Mouse (Mus musculus) hindbrain, embryonic 11.5 days (tissue): ENCODE measurements around the gene Gmppb. TPM values are rescaled to one million over a fixed set of nuclear protein-coding genes. Genes with fewer than 3 reads are reported as not detected.

Experiments
- ATAC-seq: fragments of 200-750 bp; cut with Nextera tagmentation; 2 replicates; pipeline ENCODE4 v1.8.0; 2017; ENCODE audit warnings: mild to moderate bottlenecking, moderate TSS enrichment, moderate library complexity; ENCODE audit not compliant: low FRiP score
- DNase-seq: peaks from one replicate; pipeline ENCODE4 v3.0.0-alpha.2; 2015; ENCODE audit warnings: low spot score
- H3K27ac ChIP-seq: fragments of 300-500 bp; sonication (generic); 2 replicates; pipeline ENCODE4 v1.5.1; 2014; ENCODE audit warnings: mild to moderate bottlenecking, low read depth, low read length
- H3K27me3 ChIP-seq: fragments of 300-500 bp; sonication (generic); 2 replicates; pipeline ENCODE4 v1.6.1; 2014; ENCODE audit warnings: mild to moderate bottlenecking, low read length, moderate library complexity, mixed read lengths; ENCODE audit not compliant: control insufficient read depth, insufficient read depth
- H3K36me3 ChIP-seq: fragments of 300-500 bp; sonication (generic); 2 replicates; pipeline ENCODE4 v1.6.1; 2014; ENCODE audit warnings: mild to moderate bottlenecking, low read length, moderate library complexity, mixed read lengths; ENCODE audit not compliant: control insufficient read depth, insufficient read depth
- H3K4me1 ChIP-seq: fragments of 300-500 bp; sonication (generic); replicated peaks from 2 replicates; pipeline ENCODE4 v1.6.1; 2014; ENCODE audit warnings: low read length, mixed read lengths; ENCODE audit not compliant: control insufficient read depth, insufficient read depth
- H3K4me2 ChIP-seq: fragments of 300-500 bp; sonication (generic); replicated peaks from 2 replicates; pipeline ENCODE4 v1.6.1; 2014; ENCODE audit warnings: mild to moderate bottlenecking, low read depth, low read length
- H3K4me3 ChIP-seq: fragments of 300-500 bp; sonication (generic); 2 replicates; pipeline ENCODE4 v1.5.1; 2014; ENCODE audit warnings: low read depth, low read length
- H3K9ac ChIP-seq: fragments of 300-500 bp; sonication (generic); 2 replicates; pipeline ENCODE4 v1.6.1; 2014; ENCODE audit warnings: low read depth, low read length
- H3K9me3 ChIP-seq: fragments of 300-500 bp; sonication (generic); 2 replicates; pipeline ENCODE4 v1.6.1; 2016; ENCODE audit warnings: low read length; ENCODE audit not compliant: control insufficient read depth
- WGBS: fragments of 180-500 bp; shearing (Covaris S2); extraction: QIAGEN DNeasy Blood & Tissue Kit; methylation state at CpG from one replicate; pipeline ENCODE4 v1.1.7; 2014; 5-methylcytosine and 5-hydroxymethylcytosine counted together
- polyA plus RNA-seq: library from polyadenylated mRNA; unstranded; fragments of >200 nt; fragmentation: Nextera tagmentation; extraction: Ambion mirVana; gene quantifications from 2 replicates; pipeline ENCODE4 v1.2.1, GENCODE M21; 2014

The Gmppb gene
- polyA plus RNA-seq, 1 experiment from 2014 or later, result 18.9 TPM

DNA sequence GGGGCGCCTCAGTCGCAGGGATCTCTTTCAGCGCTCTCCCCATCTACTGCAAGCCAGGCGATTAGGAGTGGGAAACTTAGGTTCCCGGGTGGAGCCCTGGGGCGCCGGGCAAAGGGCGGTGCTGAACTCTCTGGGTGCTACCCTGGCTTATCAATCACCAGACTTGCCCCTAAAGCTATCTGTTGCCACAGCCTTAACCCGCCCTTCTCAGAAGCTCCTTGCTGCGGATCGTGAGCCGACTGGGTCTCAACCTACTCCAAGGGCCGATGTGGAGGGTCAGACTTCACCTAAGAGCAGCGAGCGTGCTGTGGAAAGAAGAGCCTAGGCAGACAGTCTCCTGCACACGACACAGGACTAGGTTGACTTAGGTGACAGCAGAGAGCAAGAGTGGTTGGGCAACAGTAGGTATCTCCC lies 46.0 kb downstream of the Gmppb start:
- WGBS, result 0% methylated on average over 16 of the region's 16 CpGs
- DNase-seq, result peak; percentile 46

GRCm38 (mm10) chr9:108095518-108095917 lies 46.5 kb downstream of the Gmppb start:
- H3K4me2 ChIP-seq, result peak overlapping the region; percentile 90
- no peaks in the 10 kb centered on the region for H3K9me3 ChIP-seq
- H3K36me3 ChIP-seq, result 0 out of 2 replicates have a peak, but pooled peaks cover 2% of the 10 kb centered on the region
- peak overlapping the region; percentile 32; the same call in 1 of the 2 replicates for H3K9ac ChIP-seq
- ATAC-seq, result no peak
- WGBS, result 14% methylated on average over 3 of the region's 3 CpGs
- DNase-seq, result peak; percentile 81
- no peaks in the 10 kb centered on the region for H3K27me3 ChIP-seq
- H3K4me1 ChIP-seq, result peaks cover 2% of the 10 kb centered on the region; the same call in 1 of the 2 replicates
- H3K4me3 ChIP-seq, result peak overlapping the region; percentile 77
- H3K27ac ChIP-seq, result no peak overlapping the region

More for the DNA sequence above, 46.0 kb downstream of the Gmppb start:
- Histone ChIP-seq H3K27ac (peak overlapping the region; percentile 47; the same call in 1 of the 2 replicates), H3K4me1 (peaks cover 2% of the 10 kb centered on the region; the same call in 1 of the 2 replicates), H3K4me2 (peak overlapping the region; percentile 90), H3K4me3 (peak overlapping the region; percentile 77), H3K9ac (peak overlapping the region; percentile 80; the same call in 1 of the 2 replicates), H3K9me3 (no peaks in the 10 kb centered on the region), H3K27me3 (no peaks in the 10 kb centered on the region), H3K36me3 (0 out of 2 replicates have a peak, but pooled peaks cover 5% of the 10 kb centered on the region)
- ATAC-seq, result no peak; the same call in none of the 2 replicates

GRCm38 (mm10) chr9:108095949-108096712 lies 47.1 kb downstream of the Gmppb start:
- no peak for ATAC-seq
- 65% methylated on average over 10 of the region's 10 CpGs for WGBS
- no peaks in the 10 kb centered on the region for H3K9me3 ChIP-seq
- no peaks in the 10 kb centered on the region for H3K27me3 ChIP-seq
- H3K4me3 ChIP-seq, result no peak overlapping the region
- no peak for DNase-seq
- no peaks in the 10 kb centered on the region for H3K36me3 ChIP-seq
- H3K27ac ChIP-seq, result no peak overlapping the region
- peaks cover 2% of the 10 kb centered on the region; the same call in 1 of the 2 replicates for H3K4me1 ChIP-seq
- H3K9ac ChIP-seq, result no peak overlapping the region
- H3K4me2 ChIP-seq, result 0 out of 2 replicates have a peak overlapping the region, but pooled peaks have one; percentile 11

GRCm38 (mm10) chr9:108099619-108100018 lies 50.6 kb downstream of the Gmppb start:
- DNase-seq, result no peak
- 76% methylated on average over 8 of the region's 8 CpGs for WGBS
- no peaks in the 10 kb centered on the region for H3K27me3 ChIP-seq
- H3K4me1 ChIP-seq, result peaks cover 2% of the 10 kb centered on the region
- no peak overlapping the region for H3K27ac ChIP-seq
- H3K4me2 ChIP-seq, result no peak overlapping the region
- ATAC-seq, result no peak
- no peaks in the 10 kb centered on the region for H3K36me3 ChIP-seq
- H3K9me3 ChIP-seq, result no peaks in the 10 kb centered on the region
- no peak overlapping the region for H3K9ac ChIP-seq
- H3K4me3 ChIP-seq, result no peak overlapping the region

Other genes with a start within 250 kb of the Gmppb start
- 113 and 114 TPM in 2 replicates for gene Rbm6, start 176.0 kb upstream of the Gmppb start, polyA plus RNA-seq
- 17.5 and 18.1 TPM in 2 replicates for gene Mon1a, start 161.1 kb upstream of the Gmppb start, polyA plus RNA-seq
- gene Mst1r, start 142.4 kb upstream of the Gmppb start, polyA plus RNA-seq, result 0.31 and 0.60 TPM in 2 replicates
- gene Actl11, start 120.8 kb upstream of the Gmppb start, polyA plus RNA-seq, result not detected in 2 replicates
- gene Camkv, start 113.6 kb upstream of the Gmppb start, polyA plus RNA-seq, result 3.6 and 4.5 TPM in 2 replicates
- 21.8 and 22.6 TPM in 2 replicates for gene Traip, start 99.1 kb upstream of the Gmppb start, polyA plus RNA-seq
- gene Uba7, start 73.7 kb upstream of the Gmppb start, polyA plus RNA-seq, result 7.4 and 12.4 TPM in 2 replicates
- gene Gm20661, start 66.2 kb upstream of the Gmppb start, polyA plus RNA-seq, result 1.8 and 1.9 TPM in 2 replicates
- gene Inka1, start 63.4 kb upstream of the Gmppb start, polyA plus RNA-seq, result 56.4 and 61.9 TPM in 2 replicates
- gene Cdhr4, start 56.7 kb upstream of the Gmppb start, polyA plus RNA-seq, result 2.9 and 3.3 TPM in 2 replicates
- gene Gm20662, start 52.9 kb upstream of the Gmppb start, polyA plus RNA-seq, result 0.10 and 0.14 TPM in 2 replicates
- 27.4 and 35.5 TPM in 2 replicates for gene Ip6k1, start 46.7 kb upstream of the Gmppb start, polyA plus RNA-seq
- gene Amigo3, start 3.9 kb downstream of the Gmppb start, polyA plus RNA-seq, result 1.6 and 1.8 TPM in 2 replicates
- gene Mst1, start 31.2 kb downstream of the Gmppb start, polyA plus RNA-seq, result 0.25 TPM in 2 replicates
- gene Rnf123, start 34.1 kb downstream of the Gmppb start, polyA plus RNA-seq, result 24.3 and 26.5 TPM in 2 replicates
- gene Apeh, start 45.4 kb downstream of the Gmppb start, polyA plus RNA-seq, result 54.3 and 55.3 TPM in 2 replicates
- gene Bsn, start 141.1 kb downstream of the Gmppb start, polyA plus RNA-seq, result 3.9 and 4.4 TPM in 2 replicates
- 51.0 and 52.0 TPM in 2 replicates for gene Dag1, start 214.7 kb downstream of the Gmppb start, polyA plus RNA-seq
- gene Nicn1, start 241.2 kb downstream of the Gmppb start, polyA plus RNA-seq, result 64.5 and 66.4 TPM in 2 replicates
- gene Amt, start 247.6 kb downstream of the Gmppb start, polyA plus RNA-seq, result 20.5 and 23.8 TPM in 2 replicates